Mouse (Mus musculus) ovary, adult 18-20 months (tissue): ENCODE measurements around the gene Ephx3.

Experiments
- DNase-seq: peaks from one replicate; pipeline ENCODE4 v3.0.0; 2022; ENCODE audit warnings: low spot score, mixed read lengths

The Ephx3 gene

DNA sequence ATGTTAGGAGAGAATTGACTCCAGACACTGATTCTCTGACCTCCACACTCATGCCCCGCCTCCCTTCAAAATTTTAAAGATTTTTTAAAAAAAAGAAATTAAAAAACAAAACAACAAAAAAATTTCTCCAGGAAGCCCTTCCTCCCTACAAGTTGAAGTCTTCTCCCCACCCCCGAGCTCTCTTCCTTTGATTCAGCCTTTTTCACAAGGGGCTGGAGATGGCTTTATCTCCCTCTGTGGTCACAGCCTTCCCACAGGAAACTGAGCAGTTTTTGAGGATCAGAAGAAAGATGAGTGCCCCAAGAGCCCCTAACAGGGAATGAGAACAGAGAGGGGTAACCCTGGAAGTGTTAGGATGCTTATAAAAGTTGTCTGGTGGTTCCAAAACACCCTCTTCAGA lies 16.9 kb downstream of the Ephx3 start:
- no peak for DNase-seq

DNA sequence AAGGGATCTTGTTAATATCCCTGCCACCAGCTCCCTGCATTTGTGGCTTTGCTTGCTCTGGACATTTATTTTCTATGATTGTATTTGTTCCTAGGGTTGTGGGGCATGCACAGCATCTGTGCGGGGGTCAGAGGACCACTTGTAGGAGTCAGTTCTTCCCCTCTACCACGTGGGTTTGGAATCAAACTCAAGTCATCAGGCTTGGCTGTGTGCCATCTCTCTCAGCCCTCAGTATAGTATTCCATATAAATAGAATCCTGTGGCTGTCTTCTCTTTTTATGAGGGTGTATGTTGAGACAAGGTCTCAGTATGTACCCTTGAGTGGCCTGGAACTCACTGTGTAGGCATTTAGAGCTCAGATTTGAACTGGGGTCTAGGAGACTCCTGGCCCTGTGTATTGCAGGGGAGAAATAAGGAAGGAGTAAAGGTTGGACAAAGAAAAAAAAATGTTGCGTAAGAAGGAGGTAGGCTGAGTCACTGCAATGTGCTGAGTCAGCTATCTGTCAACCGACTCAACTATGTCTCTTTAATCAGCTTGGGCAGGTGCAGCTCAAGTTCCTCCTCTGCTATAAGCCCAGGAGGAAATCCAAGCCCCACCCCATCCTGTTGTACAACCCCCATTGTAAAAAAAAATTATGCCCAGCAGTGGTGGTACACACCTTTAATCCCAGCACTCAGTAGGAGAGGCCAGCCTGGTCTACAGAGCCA lies 19.7 kb downstream of the Ephx3 start:
- no peak for DNase-seq

DNA sequence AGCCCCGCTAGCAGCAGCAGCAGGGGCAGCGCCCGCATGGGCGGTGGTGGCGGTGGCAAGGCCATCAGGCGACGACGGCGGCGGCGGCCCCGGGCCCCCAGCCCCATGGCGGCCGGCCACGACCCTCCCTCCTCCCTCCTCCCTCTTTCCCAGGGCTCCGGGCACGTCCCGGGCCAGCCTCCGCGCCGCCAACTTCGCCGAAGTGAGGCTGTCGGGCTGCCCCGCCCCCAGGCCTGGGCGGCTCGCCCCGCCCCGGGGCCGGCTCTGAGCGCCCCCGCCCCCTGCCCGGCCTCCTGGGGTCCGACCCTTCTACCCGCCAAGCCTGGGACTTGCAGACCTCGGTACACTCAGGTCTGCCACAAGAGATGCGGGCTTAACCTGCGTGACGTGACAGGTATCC lies 22.7 kb downstream of the Ephx3 start, which contains the start of gene Notch3:
Gene Notch3 (minus strand): TSS at position 166 of the 400 bp plus-strand sequence.
- DNase-seq, result no peak

DNA sequence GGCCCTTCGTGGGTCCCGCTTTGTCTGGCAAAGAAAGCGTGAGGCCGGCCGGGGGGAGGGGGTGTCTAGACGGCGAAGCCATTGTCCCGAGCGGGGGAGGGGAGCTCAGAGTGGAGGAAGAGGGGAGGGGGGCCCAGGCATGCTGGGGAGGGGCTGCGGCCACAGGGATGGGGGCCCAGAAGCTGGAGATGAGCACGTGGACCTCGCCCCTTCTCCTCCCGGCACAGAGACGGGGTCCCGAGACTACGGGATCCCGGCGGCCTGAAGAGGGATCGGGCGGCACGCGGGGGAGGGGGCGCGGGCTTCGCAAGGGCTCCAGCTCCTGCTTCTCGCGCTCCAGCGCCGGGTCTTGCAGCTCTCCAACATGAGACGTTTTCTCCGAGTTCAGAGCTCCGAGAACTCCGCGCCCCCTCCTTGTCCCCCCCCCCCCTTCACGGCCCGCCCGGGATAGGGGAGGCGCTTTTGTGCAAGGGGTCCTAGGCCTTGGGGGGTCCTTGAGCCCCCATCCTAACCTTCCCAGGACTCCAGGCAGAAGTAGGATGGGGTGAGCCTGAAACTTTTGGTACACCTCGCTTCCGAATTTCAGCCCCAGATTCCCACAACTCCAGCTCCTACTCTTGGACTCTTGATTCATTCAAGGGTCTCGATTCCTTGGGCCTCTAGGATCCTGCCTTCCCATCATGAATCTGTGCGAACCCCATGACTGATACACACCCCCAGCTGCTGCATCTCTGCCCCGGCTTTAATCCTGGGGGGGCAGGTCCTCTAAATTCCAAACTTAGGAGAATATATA lies 23.4 kb downstream of the Ephx3 start:
- no peak for DNase-seq

DNA sequence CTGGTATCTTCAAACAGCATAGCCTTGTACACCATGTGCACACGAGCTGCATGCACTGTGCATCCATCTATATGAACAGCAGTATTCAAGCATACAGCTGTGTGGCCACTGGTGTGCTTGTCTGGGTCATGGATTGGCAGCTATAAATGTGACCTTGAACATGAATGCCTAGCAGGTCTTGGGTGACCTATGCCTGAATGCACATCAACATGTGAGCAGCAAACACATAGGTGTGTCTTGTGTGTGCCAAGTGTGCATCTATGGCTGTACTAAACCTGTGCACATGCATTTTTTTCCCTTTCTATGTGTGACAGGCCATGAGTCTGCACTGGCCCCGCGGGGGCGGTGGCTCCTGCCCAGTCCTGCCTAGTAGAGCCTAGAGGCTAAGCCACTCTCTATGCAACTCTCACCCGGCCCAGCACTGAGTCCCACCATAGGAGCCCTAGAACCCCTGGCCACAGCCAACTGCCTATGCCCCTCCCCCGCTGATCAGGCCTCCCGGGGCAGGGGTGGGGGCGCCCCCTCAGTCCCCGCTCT lies 24.0 kb downstream of the Ephx3 start:
- DNase-seq, result no peak

DNA sequence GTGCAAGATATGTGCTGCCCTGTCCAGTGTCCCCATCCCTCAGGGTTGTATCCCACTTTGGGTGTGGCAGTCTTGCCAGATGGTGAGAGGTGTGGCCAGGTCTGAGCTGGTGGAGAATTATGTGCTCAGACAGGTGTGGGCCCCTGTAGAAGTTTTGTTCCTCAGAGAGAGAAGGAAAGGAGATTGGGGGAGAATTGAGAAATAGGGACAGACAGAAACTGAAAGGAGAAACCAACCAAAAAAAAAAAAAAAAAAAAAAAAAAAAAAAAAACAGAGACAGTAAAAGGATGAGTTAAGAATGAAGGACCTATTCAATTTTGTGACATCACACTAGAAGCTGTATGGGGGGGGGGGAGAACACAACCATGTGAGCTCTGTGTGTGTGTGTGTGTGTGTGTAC lies 24.6 kb downstream of the Ephx3 start:
- DNase-seq, result no peak

DNA sequence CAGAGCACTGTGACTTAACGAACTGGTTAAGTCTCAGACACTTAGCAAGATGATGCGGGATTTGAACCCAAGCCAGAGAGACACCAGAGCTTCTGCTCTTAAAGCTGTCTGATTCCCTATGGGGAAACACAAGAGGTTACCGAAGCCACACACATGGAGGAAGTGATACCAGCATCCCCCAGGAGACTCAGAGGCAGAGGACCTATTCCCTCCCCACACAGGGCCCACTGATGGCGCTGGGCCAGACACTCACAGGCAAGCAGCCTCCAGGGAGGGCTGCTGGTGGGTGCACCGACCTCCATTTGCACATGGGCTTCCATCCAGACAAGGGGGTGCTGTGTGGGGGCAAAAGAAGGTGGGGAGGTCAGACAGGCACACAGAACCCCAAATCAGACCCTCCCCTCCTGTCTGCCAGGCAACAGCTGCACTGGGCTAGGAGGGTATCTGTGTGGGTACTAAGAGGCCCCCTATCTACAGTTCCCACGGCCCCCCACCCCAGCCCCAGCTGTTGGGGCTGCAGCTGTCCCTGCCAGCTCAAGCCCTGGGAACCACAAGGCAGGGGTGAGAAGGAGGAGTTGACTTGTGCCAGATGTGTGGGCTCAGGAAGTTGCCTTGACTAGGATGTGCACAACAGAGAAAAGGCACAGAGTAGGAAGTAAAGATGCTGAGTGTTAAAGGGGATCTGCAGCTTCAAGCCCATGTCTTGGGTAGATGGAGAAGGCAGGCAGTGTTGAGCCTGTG lies 25.3 kb downstream of the Ephx3 start:
- no peak for DNase-seq

DNA sequence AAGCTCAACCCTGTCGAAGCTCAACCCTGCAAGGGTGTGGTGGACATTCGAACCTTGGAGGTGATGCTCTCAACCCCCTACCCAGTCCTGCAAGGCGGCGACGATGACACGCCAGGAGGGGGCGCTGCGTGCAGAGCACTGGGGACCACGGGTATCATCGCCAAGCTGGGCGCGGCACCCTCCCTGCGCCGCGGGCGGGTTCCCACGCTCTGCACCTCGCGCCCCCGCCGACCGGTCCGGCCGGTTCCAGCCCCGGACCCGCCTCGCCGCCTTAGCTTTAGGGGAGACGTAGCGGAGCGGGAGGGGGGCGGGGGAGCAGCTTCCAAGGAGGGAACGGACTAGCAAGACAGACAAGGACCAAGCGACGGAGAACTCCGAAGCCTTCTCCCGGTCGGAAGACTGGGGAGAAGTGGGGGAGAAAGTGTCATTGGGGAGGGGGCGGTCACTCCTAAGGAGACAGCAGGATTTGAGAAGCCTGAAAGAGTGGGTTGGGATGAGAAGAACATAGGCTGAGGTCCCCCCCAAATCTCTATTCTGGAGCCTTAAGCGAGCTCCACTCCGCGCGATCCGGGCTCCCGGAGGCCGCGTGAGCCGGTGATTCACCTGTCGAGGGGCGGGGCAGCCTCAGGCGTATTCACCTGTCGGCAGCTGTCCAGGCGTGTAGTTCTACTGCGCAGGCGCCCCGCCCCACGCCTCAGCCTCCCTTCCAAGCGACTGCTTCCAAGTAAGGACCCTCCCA lies 27.1 kb downstream of the Ephx3 start:
- DNase-seq, result no peak

DNA sequence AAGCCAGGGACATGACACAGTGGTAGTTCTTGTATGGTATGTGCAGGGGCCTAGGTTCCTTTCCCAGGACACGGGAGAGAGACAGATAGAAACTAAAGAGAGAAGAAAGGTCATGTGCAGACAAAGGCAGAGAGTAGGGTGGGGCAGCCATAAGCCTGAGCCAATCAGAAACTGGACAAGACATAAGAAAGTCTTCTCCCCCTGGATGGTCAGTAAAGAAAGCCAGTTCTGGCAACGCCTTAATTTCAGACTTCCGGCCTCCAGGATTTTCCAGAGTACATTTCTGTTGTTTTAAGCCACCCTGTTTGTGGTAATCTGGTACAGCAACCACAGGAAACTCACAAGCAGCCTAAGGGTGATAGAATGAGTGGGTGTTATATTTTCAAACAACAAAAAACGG lies 28.5 kb downstream of the Ephx3 start:
- no peak for DNase-seq

DNA sequence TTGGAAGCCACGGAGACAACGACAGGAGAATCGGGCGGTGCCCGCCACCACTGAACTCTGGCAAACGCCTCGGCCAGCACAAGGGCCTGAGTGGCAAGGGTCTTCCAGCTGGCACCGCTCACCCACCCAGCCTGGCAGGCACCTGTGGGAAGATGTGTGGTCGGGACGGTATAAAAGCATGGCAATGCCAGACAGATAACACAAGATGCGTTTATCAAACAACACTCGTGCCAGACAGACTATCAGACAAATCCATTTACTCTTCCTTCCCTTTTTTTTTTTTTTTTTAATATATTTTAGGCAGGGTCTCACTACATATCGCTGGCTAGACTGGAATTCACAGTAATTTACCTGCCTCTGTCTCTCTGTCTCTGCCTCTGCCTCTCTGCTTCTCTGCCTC lies 30.5 kb downstream of the Ephx3 start:
- DNase-seq, result no peak

DNA sequence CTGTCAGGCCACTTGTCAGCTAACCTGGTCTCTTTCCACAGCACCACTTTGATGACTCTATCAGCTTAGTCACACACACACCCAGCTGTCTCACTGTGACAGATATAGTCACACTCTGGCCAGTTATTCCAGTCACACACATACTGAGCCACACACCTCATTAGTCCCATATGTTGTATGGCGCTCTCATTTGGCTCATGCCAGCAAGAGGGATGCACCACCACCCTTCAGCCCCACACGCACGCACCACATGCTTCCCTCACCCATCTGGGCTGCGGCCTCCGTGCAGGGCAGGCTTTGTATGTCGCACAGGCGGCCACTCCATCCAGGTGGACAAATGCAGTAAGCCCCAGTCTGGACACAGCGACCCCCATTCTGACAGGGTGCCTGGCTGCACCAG lies 42.6 kb downstream of the Ephx3 start:
- DNase-seq, result no peak

DNA sequence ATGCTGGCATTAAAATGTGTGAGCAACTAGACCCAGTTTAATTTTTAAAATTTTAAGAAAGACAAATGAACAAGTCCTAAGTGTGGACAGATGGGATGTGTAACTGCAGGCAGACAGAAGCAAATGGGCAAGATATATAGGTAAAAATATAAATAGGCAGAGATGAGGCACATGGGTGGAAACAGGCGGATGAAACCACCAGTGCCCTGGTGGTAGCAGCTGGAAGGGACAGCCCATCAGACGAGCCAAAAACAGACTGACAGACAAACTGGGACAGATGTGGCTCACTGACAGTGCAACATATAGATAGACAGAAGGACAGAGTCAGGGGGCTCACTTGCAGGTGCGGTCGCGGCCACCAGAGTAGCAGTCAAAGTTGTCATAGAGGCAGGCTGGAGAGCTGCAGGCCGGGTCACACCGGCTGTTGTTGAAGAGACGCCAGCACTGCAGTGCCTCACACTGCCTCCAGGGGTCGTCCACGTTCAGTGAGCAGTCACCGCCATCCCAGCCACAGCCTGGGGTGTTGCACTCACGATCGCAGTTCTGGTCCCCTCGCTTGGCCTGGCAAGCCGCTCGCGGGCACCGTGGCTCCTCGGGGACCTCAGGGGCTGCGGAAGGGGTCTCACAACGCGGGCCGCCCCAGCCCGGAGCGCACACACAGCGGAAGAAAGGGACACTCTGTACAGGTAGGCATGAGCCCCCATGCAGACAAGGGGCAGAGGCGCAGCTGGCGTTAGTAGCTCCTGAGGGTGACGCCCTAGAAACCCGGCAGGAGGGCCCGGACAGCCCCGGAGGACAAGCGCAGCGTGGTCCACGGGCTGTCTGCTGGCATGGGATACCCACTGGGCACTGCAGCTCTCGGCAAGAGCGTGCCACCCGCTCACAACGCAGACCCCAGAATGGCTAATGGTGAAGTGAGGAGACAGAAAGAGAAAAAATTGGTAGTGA lies 46.2 kb downstream of the Ephx3 start:
- peak; percentile 59 for DNase-seq

DNA sequence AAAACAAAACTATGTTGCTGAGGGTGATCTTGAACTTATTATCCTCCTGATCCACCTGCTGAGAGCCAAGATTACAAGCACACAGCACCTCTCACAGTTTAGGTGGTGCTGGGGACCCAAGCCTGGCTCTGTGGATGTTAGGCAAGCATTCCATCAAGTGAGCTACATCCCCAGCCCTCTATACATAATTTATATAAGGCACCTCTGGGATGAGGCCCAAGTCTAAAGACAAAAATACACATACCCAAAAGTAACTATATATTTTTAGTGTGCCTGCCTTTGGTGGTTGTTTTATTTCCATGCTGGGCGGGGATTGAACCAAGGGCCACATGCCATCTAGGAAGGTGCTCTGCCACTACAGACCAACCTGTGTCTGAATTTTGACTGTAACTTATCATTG lies 47.1 kb downstream of the Ephx3 start:
- no peak for DNase-seq
